Mouse (Mus musculus) embryonic facial prominence, embryonic 12.5 days (tissue): ENCODE data around the gene Lhpp. TPM values are rescaled to one million over a fixed set of nuclear protein-coding genes. Genes with fewer than 3 reads are reported as not detected.

Experiments used
- ATAC-seq: fragments of 200-750 bp; cut with Nextera tagmentation; 2 replicates; pipeline ENCODE4 v1.8.0; 2017; ENCODE audit not compliant: insufficient number of reproducible peaks, insufficient read depth, low FRiP score, low TSS enrichment
- H3K27ac ChIP-seq: fragments of 300-500 bp; sonication (generic); 2 replicates; pipeline ENCODE4 v1.5.1; 2016; ENCODE audit warnings: mild to moderate bottlenecking
- H3K27me3 ChIP-seq: fragments of 300-500 bp; sonication (generic); 2 replicates; pipeline ENCODE4 v1.6.1; 2016; ENCODE audit warnings: mild to moderate bottlenecking, moderate library complexity
- H3K36me3 ChIP-seq: fragments of 300-500 bp; sonication (generic); 2 replicates; pipeline ENCODE4 v1.6.1; 2016; ENCODE audit warnings: mild to moderate bottlenecking
- H3K4me1 ChIP-seq: fragments of 300-500 bp; sonication (generic); 2 replicates; pipeline ENCODE4 v1.6.1; 2016
- H3K4me2 ChIP-seq: fragments of 300-500 bp; sonication (generic); replicated peaks from 2 replicates; pipeline ENCODE4 v1.6.1; 2016; ENCODE audit warnings: mild to moderate bottlenecking, moderate library complexity
- H3K4me3 ChIP-seq: fragments of 300-500 bp; sonication (generic); 2 replicates; pipeline ENCODE4 v1.5.1; 2016; ENCODE audit warnings: mild to moderate bottlenecking
- H3K9ac ChIP-seq: fragments of 300-500 bp; sonication (generic); 2 replicates; pipeline ENCODE4 v1.6.1; 2016; ENCODE audit warnings: mild to moderate bottlenecking, moderate library complexity
- H3K9me3 ChIP-seq: fragments of 300-500 bp; sonication (generic); 2 replicates; pipeline ENCODE4 v1.6.1; 2016; ENCODE audit warnings: mild to moderate bottlenecking, moderate library complexity
- WGBS: fragments of 180-500 bp; shearing (Covaris S2); methylation state at CpG from one replicate; pipeline ENCODE4 v1.1.7; 2016; 5-methylcytosine and 5-hydroxymethylcytosine counted together
- polyA plus RNA-seq: library from polyadenylated mRNA; unstranded; fragments of >200 nt; fragmentation: Nextera tagmentation; extraction: Ambion mirVana; gene quantifications from 2 replicates; pipeline ENCODE4 v1.2.1, GENCODE M21; 2016

Gene Lhpp
- polyA plus RNA-seq, 1 experiment from 2014 or later = 17.8 TPM

DNA sequence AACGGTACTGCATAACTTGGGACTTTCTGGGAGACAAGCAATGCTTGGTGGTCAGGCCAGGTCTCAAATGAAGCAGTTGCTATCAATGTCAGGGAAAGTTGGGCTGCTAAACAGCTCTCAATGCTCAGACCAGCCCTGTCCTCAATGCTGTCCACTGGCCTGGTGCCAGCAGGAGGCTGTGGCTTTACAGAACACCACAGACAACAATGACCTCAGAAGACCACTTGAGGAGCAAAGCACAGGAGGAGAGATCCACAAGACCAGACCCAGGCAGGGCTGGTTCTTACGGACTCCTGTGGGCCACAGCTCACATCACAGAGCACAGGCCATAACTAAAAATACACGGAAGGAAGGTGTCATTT is 143.9 kb downstream of the Lhpp start:
- H3K4me2 ChIP-seq = no peak overlapping the region
- H3K4me1 ChIP-seq = peaks cover 26% of the 10 kb centered on the region
- no peaks in the 10 kb centered on the region for H3K9me3 ChIP-seq
- H3K9ac ChIP-seq = no peak overlapping the region
- peak overlapping the region; percentile 87 for H3K27ac ChIP-seq
- H3K4me3 ChIP-seq = no peak overlapping the region
- no peak for ATAC-seq
- WGBS = 54% methylated on average over 3 of the region's 3 CpGs
- no peaks in the 10 kb centered on the region for H3K27me3 ChIP-seq
- H3K36me3 ChIP-seq = peaks cover 25% of the 10 kb centered on the region

Other genes with a start within 250 kb of the Lhpp start
- 157 and 159 TPM in 2 replicates for gene Oat, start 34.2 kb upstream of the Lhpp start, polyA plus RNA-seq
- 0.06 and 0.15 TPM in 2 replicates for gene Nkx1-2, start 11.0 kb upstream of the Lhpp start, polyA plus RNA-seq
- gene Fam53b, start 203.2 kb downstream of the Lhpp start, polyA plus RNA-seq = 23.6 and 27.0 TPM in 2 replicates
- gene Eef1akmt2, start 242.0 kb downstream of the Lhpp start, polyA plus RNA-seq = 75.7 and 79.1 TPM in 2 replicates
- gene Abraxas2, start 248.6 kb downstream of the Lhpp start, polyA plus RNA-seq = 43.0 and 43.1 TPM in 2 replicates